Mouse (Mus musculus) limb, embryonic 11.5 days (tissue): ENCODE results near the gene St6galnac3. TPM values are rescaled to one million over a fixed set of nuclear protein-coding genes. Genes with fewer than 3 reads are reported as not detected.

Experiments
- ATAC-seq: fragments of 200-750 bp; cut with Nextera tagmentation; 2 replicates; pipeline ENCODE4 v1.8.0; 2017; ENCODE audit warnings: low read depth; ENCODE audit not compliant: insufficient number of reproducible peaks, low FRiP score, low TSS enrichment
- DNase-seq: peaks from one replicate; pipeline ENCODE4 v3.0.0-alpha.2; 2015; ENCODE audit warnings: low spot score
- H3K27ac ChIP-seq: fragments of 300-500 bp; sonication (generic); replicated peaks from 2 replicates; pipeline ENCODE4 v1.5.1; 2014; ENCODE audit warnings: low read depth, mild to moderate bottlenecking, low read length
- H3K27me3 ChIP-seq: fragments of 300-500 bp; sonication (generic); 2 replicates; pipeline ENCODE4 v1.6.1; 2014; ENCODE audit warnings: mild to moderate bottlenecking, low read length, mixed read lengths; ENCODE audit not compliant: control insufficient read depth, insufficient read depth
- H3K36me3 ChIP-seq: fragments of 300-500 bp; sonication (generic); 2 replicates; pipeline ENCODE4 v1.6.1; 2014; ENCODE audit warnings: mild to moderate bottlenecking, low read length, moderate library complexity, mixed read lengths; ENCODE audit not compliant: control insufficient read depth, insufficient read depth
- H3K4me1 ChIP-seq: fragments of 300-500 bp; sonication (generic); 2 replicates; pipeline ENCODE4 v1.6.1; 2014; ENCODE audit warnings: low read length, mixed read lengths; ENCODE audit not compliant: control insufficient read depth, insufficient read depth
- H3K4me2 ChIP-seq: fragments of 300-500 bp; sonication (generic); 2 replicates; pipeline ENCODE4 v1.6.1; 2014; ENCODE audit warnings: low read depth, mild to moderate bottlenecking, moderate library complexity; ENCODE audit not compliant: severe bottlenecking
- H3K4me3 ChIP-seq: fragments of 300-500 bp; sonication (generic); 2 replicates; pipeline ENCODE4 v1.5.1; 2014; ENCODE audit warnings: low read depth, low read length
- H3K9ac ChIP-seq: fragments of 300-500 bp; sonication (generic); 2 replicates; pipeline ENCODE4 v1.6.1; 2014; ENCODE audit warnings: mild to moderate bottlenecking, low read length
- H3K9me3 ChIP-seq: fragments of 300-500 bp; sonication (generic); 2 replicates; pipeline ENCODE4 v1.6.1; 2016; ENCODE audit warnings: low read length; ENCODE audit not compliant: control insufficient read depth
- WGBS: fragments of 180-500 bp; shearing (Covaris S2); extraction: QIAGEN DNeasy Blood & Tissue Kit; methylation state at CpG from one replicate; pipeline ENCODE4 v1.1.7; 2014; 5-methylcytosine and 5-hydroxymethylcytosine counted together
- polyA plus RNA-seq: library from polyadenylated mRNA; unstranded; fragments of >200 nt; fragmentation: Nextera tagmentation; extraction: Ambion mirVana; gene quantifications from 2 replicates; pipeline ENCODE4 v1.2.1, GENCODE M21; 2014

The St6galnac3 gene
- polyA plus RNA-seq, 1 experiment from 2014 or later: 51.2 TPM

DNA sequence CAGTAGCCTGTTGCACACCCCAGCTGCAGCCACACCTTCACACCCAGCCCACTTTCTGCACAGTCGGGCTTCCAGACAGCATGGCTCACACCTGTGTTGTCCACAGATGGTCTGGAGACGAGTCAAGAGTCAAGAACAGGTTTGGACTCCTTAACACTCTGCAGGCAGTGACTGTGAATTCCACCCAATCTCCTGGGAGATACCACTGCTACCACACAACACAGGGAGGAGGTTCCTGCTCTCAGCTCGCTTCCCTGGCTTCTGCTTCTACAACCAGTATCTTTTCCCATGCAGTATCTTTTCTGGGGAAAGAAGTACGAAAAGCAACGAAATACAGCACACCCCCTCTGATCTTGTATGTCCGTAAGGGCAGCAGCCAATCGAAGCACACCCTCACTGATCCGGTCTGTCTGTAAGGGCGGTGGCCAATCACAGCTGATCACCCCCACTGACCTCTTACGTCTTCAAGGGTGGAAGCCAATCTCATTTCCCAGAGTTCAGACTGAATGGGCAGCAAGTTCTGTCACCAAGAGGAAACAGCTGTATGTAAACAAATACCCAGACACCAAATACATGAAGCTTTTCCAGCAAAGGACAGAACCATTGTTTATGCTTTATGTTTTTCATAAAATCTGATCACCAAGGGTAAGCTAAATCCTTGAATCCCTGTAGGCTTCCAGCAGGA lies 92.8 kb downstream of the St6galnac3 start:
- Histone ChIP-seq H3K4me3 (no peak overlapping the region), H3K36me3 (no peaks in the 10 kb centered on the region), H3K4me2 (no peak overlapping the region), H3K27me3 (no peaks in the 10 kb centered on the region), H3K9me3 (no peaks in the 10 kb centered on the region), H3K9ac (no peak overlapping the region), H3K27ac (no peak overlapping the region), H3K4me1 (no peaks in the 10 kb centered on the region; the same call in 1 of the 2 replicates)
- no peak for DNase-seq
- ATAC-seq: no peak
- 79% methylated on average over 10 of the region's 10 CpGs for WGBS

DNA sequence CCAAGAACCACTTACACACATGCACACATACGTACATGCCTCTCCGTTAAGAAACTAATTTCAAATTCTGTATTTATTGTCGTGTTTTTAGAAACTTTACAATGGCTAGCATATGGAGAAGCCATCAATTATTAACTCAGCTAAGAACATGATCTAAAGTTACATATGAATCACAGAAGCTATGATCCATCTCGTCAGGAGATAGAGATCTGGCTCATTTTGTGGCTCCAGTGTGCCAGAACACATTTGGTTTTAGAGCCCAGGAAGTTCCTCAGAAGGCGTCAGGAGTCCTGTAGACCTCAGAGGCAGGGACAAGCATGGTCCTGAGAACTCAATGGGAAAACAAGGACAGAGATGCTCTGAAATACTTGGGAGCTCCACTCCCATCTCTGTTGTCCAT lies 98.7 kb downstream of the St6galnac3 start:
- no peak for ATAC-seq
- no peak overlapping the region for H3K27ac ChIP-seq

DNA sequence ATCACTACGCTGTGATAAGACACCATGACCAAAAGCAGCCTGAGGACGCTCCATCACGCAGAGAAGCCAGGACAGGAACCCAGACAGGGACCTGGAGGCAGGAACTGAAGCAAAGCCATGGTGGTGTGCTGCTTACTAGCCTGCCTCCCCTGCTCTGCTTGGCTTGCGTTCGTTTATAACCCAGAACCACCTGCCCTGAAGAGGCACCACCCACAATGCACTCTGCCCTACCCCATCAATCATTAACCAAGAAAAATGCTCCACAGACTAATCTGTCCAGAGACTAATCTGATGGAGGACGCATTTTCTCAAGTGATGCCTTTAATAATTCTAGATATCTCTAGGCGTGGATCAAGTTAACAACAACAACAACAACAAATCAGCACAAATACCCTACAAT lies 106.0 kb downstream of the St6galnac3 start:
- 91% methylated on average over 7 of the region's 7 CpGs for WGBS
- ATAC-seq (no peak), DNase-seq (no peak)

More for the DNA sequence above, 98.7 kb downstream of the St6galnac3 start:
- DNase-seq: no peak
- 81% methylated on average over 5 of the region's 5 CpGs for WGBS
- Histone ChIP-seq H3K9me3 (no peaks in the 10 kb centered on the region), H3K4me2 (no peak overlapping the region), H3K4me3 (no peak overlapping the region), H3K36me3 (no peaks in the 10 kb centered on the region), H3K9ac (no peak overlapping the region), H3K27me3 (no peaks in the 10 kb centered on the region), H3K4me1 (no peaks in the 10 kb centered on the region)

DNA sequence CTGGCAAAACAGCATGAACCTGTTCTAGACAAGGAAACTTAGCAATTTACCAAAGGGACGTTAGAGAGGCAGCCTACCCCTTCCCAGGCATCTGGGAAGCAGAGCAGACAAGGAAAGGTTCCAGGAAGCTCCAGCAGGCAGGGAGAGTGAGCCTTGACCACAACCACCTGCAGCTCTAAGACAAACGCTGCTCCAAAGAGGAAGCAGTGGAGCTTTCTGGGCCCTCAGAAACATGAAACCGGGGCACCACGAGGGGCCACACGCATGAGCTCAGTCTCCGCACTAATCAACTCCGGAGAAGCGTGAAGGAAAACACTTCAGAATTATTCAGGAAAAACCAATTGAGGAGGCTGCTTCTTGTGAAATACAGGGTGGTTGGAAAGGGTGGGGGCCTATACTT lies 108.1 kb downstream of the St6galnac3 start:
- no peak for ATAC-seq
- Histone ChIP-seq H3K9me3 (no peaks in the 10 kb centered on the region), H3K4me3 (no peak overlapping the region), H3K27ac (no peak overlapping the region), H3K27me3 (no peaks in the 10 kb centered on the region), H3K4me1 (peaks cover 9% of the 10 kb centered on the region), H3K9ac (no peak overlapping the region), H3K4me2 (no peak overlapping the region), H3K36me3 (no peaks in the 10 kb centered on the region; the same call in 1 of the 2 replicates)
- 56% methylated on average over 8 of the region's 8 CpGs for WGBS
- no peak for DNase-seq

More for the DNA sequence above, 106.0 kb downstream of the St6galnac3 start:
- Histone ChIP-seq H3K4me2 (no peak overlapping the region), H3K27ac (no peak overlapping the region), H3K27me3 (no peaks in the 10 kb centered on the region), H3K36me3 (no peaks in the 10 kb centered on the region; the same call in 1 of the 2 replicates), H3K4me3 (no peak overlapping the region), H3K9me3 (no peaks in the 10 kb centered on the region), H3K4me1 (peaks cover 9% of the 10 kb centered on the region), H3K9ac (no peak overlapping the region)

DNA sequence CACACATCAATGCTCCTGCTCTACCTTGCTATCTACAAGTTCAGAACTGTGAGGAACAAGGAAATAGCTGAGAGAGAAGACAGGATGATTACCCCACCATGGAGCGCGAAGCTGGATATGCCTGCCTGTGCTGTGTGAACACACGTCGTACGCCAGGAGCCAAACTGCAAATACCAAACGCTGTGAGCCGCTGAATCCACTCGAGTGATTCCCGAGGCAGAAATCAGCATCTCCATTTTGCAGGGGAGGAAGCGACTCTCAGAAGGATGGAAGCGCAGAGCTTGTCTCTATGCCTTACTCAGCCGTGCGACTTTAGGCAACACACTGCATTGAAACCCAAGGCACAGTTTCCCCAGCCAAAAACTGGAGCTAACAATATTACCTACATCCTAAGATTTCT lies 114.7 kb downstream of the St6galnac3 start:
- Histone ChIP-seq H3K27ac (no peak overlapping the region), H3K27me3 (no peaks in the 10 kb centered on the region), H3K36me3 (no peaks in the 10 kb centered on the region), H3K4me1 (0 out of 2 replicates have a peak, but pooled peaks cover 2% of the 10 kb centered on the region), H3K4me2 (no peak overlapping the region), H3K9ac (no peak overlapping the region), H3K4me3 (no peak overlapping the region), H3K9me3 (no peaks in the 10 kb centered on the region)
- DNase-seq: no peak
- ATAC-seq: no peak
- WGBS: 85% methylated on average over 13 of the region's 13 CpGs

DNA sequence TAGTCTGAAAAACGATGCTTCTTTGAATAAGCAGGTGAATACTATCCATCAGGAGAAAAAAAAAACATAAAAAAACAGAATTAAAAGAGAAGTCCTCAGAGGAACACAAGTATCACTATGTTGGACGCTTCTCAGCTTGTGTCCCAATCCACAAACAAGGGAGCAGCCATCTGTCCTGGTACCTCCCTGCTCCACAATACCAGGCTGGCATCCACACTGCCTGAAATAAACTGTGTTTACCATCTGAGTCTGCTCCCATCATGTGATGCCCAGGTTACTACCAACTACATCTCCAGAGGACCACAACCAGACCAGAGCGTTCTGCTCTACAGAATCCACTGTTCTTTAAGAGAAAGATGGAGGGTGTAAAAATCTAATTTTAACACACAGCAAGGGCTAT lies 118.6 kb downstream of the St6galnac3 start:
- H3K4me3 ChIP-seq: no peak overlapping the region
- H3K4me1 ChIP-seq: 0 out of 2 replicates have a peak, but pooled peaks cover 2% of the 10 kb centered on the region
- no peaks in the 10 kb centered on the region for H3K36me3 ChIP-seq
- DNase-seq: no peak
- ATAC-seq: no peak
- no peak overlapping the region for H3K9ac ChIP-seq
- H3K9me3 ChIP-seq: no peaks in the 10 kb centered on the region
- WGBS: 89% methylated on average over 3 of the region's 3 CpGs
- no peak overlapping the region for H3K27ac ChIP-seq
- H3K27me3 ChIP-seq: no peaks in the 10 kb centered on the region
- H3K4me2 ChIP-seq: no peak overlapping the region

DNA sequence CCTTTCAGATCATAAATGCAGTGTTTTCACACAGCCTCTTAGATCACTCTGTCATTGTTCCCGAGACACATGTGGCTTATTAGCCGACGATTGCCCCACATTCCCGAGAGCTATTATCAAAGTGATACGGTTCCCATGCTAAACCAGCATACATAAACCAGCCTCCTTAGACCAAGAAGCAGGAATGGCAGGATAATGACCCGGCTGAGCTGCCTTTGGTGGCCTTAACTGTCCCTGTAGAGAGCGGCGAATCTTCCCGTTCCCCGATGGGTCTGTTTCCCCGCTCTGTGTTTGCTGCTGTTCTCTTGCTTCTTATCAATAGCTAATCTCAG lies 119.2 kb downstream of the St6galnac3 start:
- ATAC-seq (no peak), DNase-seq (no peak)
- Histone ChIP-seq H3K4me1 (0 out of 2 replicates have a peak, but pooled peaks cover 2% of the 10 kb centered on the region), H3K9me3 (no peaks in the 10 kb centered on the region), H3K4me3 (no peak overlapping the region), H3K27me3 (no peaks in the 10 kb centered on the region), H3K27ac (no peak overlapping the region), H3K4me2 (no peak overlapping the region), H3K9ac (no peak overlapping the region), H3K36me3 (no peaks in the 10 kb centered on the region)
- 56% methylated on average over 11 of the region's 11 CpGs for WGBS

DNA sequence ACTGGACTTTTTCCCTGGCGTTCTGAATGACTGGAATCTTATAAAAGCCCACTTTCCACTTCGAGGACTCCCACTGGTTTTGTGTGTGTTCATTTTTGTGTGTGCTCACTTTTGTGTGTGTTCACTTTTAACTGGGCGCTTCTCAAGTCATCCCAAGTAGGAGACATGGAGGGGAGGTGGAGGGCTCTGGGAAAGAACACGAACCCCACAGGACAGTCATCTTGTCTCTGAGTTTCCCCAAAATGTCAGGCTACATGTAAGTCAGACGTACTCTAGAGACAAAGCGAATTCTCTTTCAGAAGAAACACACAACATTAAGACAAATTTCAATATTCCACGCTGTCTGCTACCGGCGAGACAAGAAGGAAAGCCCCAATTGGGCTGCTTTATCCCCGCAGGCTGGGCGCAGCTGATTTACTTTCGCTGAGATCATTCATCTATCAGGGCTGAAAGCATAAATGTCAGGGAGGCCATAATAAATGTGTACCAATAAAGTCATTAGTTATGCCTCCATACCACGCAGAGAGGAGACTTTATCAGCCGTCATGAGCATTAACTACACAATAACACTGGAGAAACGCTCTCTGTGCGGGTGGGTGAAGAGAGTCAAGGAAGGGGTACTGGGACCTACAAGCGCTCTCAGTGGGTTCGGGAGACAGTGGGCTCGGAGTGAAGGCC lies 119.7 kb downstream of the St6galnac3 start:
- DNase-seq: no peak
- Histone ChIP-seq H3K9ac (no peak overlapping the region), H3K27ac (no peak overlapping the region), H3K4me2 (no peak overlapping the region), H3K27me3 (no peaks in the 10 kb centered on the region), H3K9me3 (no peaks in the 10 kb centered on the region), H3K36me3 (no peaks in the 10 kb centered on the region), H3K4me3 (no peak overlapping the region), H3K4me1 (0 out of 2 replicates have a peak, but pooled peaks cover 2% of the 10 kb centered on the region)
- WGBS: 68% methylated on average over 19 of the region's 19 CpGs
- ATAC-seq: no peak
